Mouse (Mus musculus) bone marrow, adult 2 months (tissue): ENCODE results near the gene Gm44596.

Source experiments
- CTCF ChIP-seq: fragments of 200-500 bp; IDR thresholded peaks from 2 replicates; pipeline ENCODE4 v1.5.1; 2011; ENCODE audit warnings: low read length, control low read depth; ENCODE audit not compliant: control insufficient read depth, insufficient read depth
- POLR2A ChIP-seq: fragments of 200-500 bp; IDR thresholded peaks from 2 replicates; pipeline ENCODE4 v1.6.1; 2011; ENCODE audit warnings: low read depth, mild to moderate bottlenecking, control low read depth, low read length, borderline replicate concordance; ENCODE audit not compliant: control insufficient read depth

DNA sequence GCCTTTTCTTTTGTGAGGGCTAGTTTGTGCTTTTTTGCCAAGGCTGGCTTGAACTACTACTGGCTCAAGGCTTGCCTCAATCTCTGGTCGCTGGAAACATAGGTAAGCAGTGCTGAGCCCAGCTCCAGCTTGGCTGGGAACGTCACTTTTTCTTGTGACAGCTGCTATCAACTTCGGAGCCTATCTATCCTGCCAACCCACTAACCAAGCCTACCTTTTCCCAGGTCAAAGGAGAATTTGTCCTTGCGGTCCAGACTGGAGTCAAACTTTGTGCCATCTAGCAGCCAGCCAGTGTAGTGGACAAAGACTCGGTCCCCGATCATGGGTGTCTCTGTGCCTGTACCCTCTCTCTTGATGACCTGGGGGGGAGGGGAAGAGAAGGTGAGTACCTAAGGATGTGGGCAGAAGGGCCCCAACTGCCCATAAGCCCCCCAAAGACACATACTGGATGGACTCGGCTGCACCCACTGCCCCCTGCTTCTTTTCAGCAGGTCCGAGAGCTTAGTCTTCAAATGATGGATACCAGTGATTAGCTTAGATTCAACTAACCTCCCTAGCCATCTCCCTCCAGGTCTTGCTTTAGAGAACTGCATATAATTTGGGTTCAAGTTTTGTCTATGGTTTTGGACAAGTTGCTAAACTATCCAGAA lies 61.2 kb downstream of the Gm44596 start:
- TF ChIP-seq CTCF, result no peak
- no peak for TF ChIP-seq POLR2A
